Mouse (Mus musculus) splenic B cell, adult 2 months (primary cell): ENCODE data around the gene D630039A03Rik.

Source experiments
- DNase-seq: peaks from one replicate; pipeline ENCODE4 v3.0.0-alpha.2; 2011; ENCODE audit warnings: low read depth, low spot score
- H3K27me3 ChIP-seq: 2 replicates; pipeline ENCODE4 v1.6.1; 2012; ENCODE audit warnings: mild to moderate bottlenecking, low read length, moderate library complexity, mixed read lengths; ENCODE audit not compliant: control insufficient read depth, poor library complexity, insufficient read depth, severe bottlenecking
- H3K36me3 ChIP-seq: 2 replicates; pipeline ENCODE4 v1.6.1; 2012; ENCODE audit warnings: mild to moderate bottlenecking, low read length, moderate library complexity, mixed read lengths; ENCODE audit not compliant: control insufficient read depth, poor library complexity, insufficient read depth, severe bottlenecking

The D630039A03Rik gene

GRCm38 (mm10) chr4:57947476-57947875 lies 31.4 kb upstream of the D630039A03Rik start:
- Histone ChIP-seq H3K27me3 (no peaks in the 10 kb centered on the region), H3K36me3 (peaks cover 4% of the 10 kb centered on the region)
- DNase-seq, result no peak

GRCm38 (mm10) chr4:57947036-57947435 lies 30.9 kb upstream of the D630039A03Rik start:
- Histone ChIP-seq H3K36me3 (peaks cover 4% of the 10 kb centered on the region), H3K27me3 (no peaks in the 10 kb centered on the region)
- DNase-seq, result no peak

GRCm38 (mm10) chr4:57942892-57943291 lies 26.8 kb upstream of the D630039A03Rik start:
- H3K36me3 ChIP-seq, result 0 out of 2 replicates have a peak, but pooled peaks cover 1% of the 10 kb centered on the region
- DNase-seq, result no peak
- H3K27me3 ChIP-seq, result no peaks in the 10 kb centered on the region

- H3K27me3 ChIP-seq, result no peaks in the 10 kb centered on the region
- DNase-seq, result no peak
- 0 out of 2 replicates have a peak, but pooled peaks cover 1% of the 10 kb centered on the region for H3K36me3 ChIP-seq
Observed at GRCm38 (mm10) chr4:57940631-57941030, 24.5 kb upstream of the D630039A03Rik start.

- no peaks in the 10 kb centered on the region for H3K27me3 ChIP-seq
Observed at GRCm38 (mm10) chr4:57937292-57937691, 21.2 kb upstream of the D630039A03Rik start.

GRCm38 (mm10) chr4:57934181-57934580 lies 18.1 kb upstream of the D630039A03Rik start:
- no peaks in the 10 kb centered on the region for H3K36me3 ChIP-seq
- no peaks in the 10 kb centered on the region for H3K27me3 ChIP-seq
- no peak for DNase-seq

More at GRCm38 (mm10) chr4:57937292-57937691, 21.2 kb upstream of the D630039A03Rik start:
- DNase-seq, result no peak
- H3K36me3 ChIP-seq, result no peaks in the 10 kb centered on the region

GRCm38 (mm10) chr4:57930559-57931170 lies 14.6 kb upstream of the D630039A03Rik start:
- H3K36me3 ChIP-seq, result no peaks in the 10 kb centered on the region
- no peaks in the 10 kb centered on the region for H3K27me3 ChIP-seq
- DNase-seq, result peak; percentile 32

GRCm38 (mm10) chr4:57927464-57928205 lies 11.5 kb upstream of the D630039A03Rik start:
- no peaks in the 10 kb centered on the region for H3K36me3 ChIP-seq
- H3K27me3 ChIP-seq, result no peaks in the 10 kb centered on the region
- peak; percentile 57 for DNase-seq

GRCm38 (mm10) chr4:57924556-57925071 lies 8.5 kb upstream of the D630039A03Rik start:
- DNase-seq, result no peak
- Histone ChIP-seq H3K36me3 (no peaks in the 10 kb centered on the region), H3K27me3 (no peaks in the 10 kb centered on the region)

- H3K36me3 ChIP-seq, result no peaks in the 10 kb centered on the region
- DNase-seq, result no peak
- no peaks in the 10 kb centered on the region for H3K27me3 ChIP-seq
Observed at GRCm38 (mm10) chr4:57922171-57922570, 6.1 kb upstream of the D630039A03Rik start.

GRCm38 (mm10) chr4:57920522-57920921 lies 4.4 kb upstream of the D630039A03Rik start:
- Histone ChIP-seq H3K36me3 (no peaks in the 10 kb centered on the region), H3K27me3 (no peaks in the 10 kb centered on the region)
- no peak for DNase-seq

GRCm38 (mm10) chr4:57919494-57920423 lies 3.7 kb upstream of the D630039A03Rik start:
- H3K27me3 ChIP-seq, result no peaks in the 10 kb centered on the region
- no peaks in the 10 kb centered on the region for H3K36me3 ChIP-seq
- DNase-seq, result no peak

GRCm38 (mm10) chr4:57916711-57917110 lies 614 bp upstream of the D630039A03Rik start:
- DNase-seq, result no peak
- Histone ChIP-seq H3K27me3 (no peaks in the 10 kb centered on the region), H3K36me3 (no peaks in the 10 kb centered on the region)

GRCm38 (mm10) chr4:57915216-57915965 lies 706 bp downstream of the D630039A03Rik start:
- DNase-seq, result no peak
- no peaks in the 10 kb centered on the region for H3K27me3 ChIP-seq

More at GRCm38 (mm10) chr4:57915216-57915965, 706 bp downstream of the D630039A03Rik start:
- H3K36me3 ChIP-seq, result no peaks in the 10 kb centered on the region
